Mouse (Mus musculus) frontal cortex, postnatal 25 days (tissue): ENCODE data around the gene Rai14.

Source experiments
- DNase-seq, 2 experiments: peaks; one replicate each; pipeline ENCODE4 v3.0.0; 2022; ENCODE audit warnings: low spot score in 2 of 2

Rai14 gene

DNA sequence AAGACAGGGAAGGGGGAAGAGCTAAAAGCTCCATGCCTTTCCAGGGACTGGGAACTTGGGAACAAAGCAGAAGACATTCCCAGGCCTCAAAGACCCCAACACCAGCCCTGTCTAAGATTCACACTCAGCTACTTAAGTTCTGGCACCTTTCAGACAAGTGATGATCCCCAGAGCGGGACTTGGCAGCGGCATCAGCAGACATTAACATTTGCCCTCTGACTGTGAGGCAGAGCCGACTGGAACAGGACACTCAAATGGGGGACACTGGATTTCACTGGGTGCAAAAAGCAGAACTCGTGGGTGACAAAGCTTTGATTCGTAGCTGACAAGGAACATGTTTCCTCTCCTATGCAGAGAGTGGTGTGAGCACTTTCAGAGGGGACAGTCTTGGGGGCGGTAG lies 98.4 kb downstream of the Rai14 start:
- DNase-seq: no peak

DNA sequence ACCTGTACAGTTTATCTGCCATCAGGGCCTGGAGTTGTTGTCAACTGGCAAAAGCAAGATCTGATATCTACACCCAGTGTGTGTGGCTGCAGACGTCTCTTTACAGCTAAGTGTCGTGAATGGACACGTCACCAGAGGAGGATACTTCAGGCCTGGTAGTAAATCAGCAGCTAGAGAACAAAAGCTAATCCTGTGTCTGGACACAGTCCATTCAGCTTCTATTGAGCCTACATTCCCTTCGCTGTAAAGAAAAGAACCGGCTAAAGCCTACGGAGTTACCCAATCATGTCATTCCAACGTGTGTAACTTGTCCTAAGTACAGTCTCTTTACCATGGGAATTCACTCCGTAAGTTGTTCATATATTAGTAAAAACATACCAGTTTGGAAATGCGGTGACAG lies 103.4 kb downstream of the Rai14 start:
- DNase-seq: no peak

DNA sequence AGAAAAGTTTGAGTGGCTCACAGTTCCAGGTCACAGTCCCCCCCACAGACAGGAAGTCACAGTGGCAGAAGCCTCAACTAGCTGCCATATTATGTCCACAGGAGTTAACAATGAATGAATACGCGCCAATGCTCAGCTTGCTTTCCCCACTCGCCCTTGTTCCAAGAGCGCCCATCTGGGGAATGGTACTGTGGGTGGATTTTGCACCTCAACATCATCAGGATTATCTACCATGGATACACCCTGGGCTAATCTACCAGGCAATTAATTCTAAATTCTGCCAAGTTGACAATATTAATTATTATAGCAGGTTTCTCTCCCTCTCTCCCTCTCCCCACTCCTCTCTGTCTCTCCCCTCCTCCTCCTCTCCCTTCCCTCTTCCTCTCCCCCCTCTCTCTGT lies 105.3 kb downstream of the Rai14 start:
- DNase-seq: no peak

DNA sequence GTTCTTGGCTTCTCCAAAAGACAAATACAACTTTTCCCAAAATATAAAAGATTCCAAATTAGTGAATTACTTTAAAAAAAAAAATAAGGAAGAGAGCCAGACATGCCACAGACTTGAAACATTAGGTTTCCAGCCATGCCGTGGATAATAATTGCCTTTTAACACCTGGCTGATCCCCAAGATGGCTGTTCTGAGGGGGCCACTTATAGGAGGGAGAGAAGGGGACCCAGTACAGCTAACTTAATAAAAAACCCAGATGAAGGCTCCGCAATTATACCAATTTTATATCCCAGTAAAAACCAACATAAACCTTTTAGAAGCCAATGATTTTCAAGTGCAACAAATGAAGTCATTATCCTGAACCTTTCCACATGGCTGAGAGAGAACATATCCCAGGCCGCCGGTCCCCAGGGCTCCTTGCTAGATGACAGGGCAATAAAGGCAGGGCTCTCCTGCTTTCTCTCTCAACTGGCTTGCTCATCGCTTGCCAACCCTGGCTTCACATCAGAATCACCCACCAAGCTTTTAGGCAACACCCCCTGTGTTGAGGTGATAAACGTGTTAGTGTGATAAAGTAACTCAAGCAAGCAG lies 105.8 kb downstream of the Rai14 start:
- no peak for DNase-seq

DNA sequence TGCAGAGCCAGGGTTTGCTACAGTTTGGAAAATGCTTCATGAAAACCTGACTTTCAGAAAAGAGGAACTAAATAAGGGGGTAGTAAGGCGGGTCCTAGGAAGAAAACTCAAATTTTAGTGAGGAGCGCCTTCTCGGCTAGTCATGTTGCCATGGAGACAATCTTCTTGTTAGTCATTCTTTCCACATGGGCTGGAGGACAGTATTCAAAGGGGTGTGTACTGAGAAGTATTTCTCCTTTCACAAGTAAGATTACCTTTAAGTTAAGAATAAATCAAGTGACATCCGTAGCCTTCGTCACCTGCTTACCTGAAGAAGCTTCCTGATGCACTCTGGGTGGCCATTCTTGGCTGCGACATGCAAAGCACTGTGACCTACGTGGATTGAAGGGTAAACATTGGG lies 115.0 kb downstream of the Rai14 start:
- no peak for DNase-seq

DNA sequence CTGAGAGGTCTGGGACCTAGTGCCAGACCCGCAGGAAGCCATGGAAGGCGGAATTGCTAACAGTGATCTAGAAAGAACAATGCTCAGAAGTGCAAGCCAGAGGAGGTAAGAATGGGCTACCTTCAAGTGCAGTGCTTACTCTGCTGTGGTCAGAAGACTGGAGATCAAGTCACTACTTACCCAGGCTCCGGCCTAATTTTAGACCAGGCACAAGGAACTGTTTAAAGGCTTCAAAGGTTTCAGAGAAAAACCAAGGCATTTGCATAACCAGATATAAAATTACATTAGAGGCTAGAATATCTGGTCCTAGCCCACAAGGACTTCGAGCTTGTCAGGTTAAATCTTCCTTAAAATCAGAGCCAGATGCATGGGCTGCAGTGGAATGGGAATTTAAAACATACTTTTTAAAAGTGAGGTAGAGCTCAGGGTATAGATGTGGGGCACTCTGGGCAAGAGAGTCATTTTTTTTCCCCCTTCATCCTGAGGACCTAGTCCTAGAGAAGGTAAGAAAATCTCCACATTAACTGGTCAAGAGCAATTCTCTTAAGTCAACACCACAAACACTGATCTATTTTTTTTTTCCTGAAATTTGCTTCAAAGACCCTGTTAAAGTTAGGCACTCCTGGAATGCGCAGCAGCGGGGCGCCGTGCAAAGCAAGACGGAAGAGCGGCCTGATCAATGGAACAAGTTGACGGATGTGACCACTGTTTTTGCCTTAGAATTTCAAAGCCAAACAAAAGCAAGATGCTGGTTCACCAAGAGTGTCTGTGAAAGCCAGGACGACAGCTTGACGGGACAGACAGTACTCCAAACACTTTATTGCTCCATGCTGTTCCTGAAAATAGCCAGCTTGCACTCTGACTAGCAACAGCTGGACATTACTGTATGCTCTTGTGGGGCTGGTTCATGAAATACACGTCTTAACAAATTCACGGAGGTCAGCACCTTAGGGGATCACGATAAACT lies 115.9 kb downstream of the Rai14 start:
- DNase-seq: no peak

DNA sequence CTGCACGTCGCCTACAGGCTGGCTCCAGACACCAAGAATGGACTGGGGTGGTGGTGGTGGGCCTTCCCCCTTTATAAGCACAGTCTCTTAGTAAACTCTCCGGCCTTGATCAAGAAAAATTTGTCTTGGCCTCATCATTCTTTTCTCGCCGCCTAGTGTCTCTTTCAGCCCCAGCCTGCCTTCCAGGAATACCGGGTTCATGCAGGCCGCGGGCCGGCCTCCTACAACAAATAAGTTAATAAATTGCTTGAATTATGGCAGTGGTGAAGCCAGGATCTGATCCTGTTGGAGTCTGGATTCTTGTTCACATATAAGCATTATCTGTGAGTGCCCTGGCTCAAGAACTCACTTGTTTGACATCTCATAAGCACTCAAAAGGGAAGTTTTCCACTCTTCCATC lies 117.6 kb downstream of the Rai14 start:
- DNase-seq: no peak

DNA sequence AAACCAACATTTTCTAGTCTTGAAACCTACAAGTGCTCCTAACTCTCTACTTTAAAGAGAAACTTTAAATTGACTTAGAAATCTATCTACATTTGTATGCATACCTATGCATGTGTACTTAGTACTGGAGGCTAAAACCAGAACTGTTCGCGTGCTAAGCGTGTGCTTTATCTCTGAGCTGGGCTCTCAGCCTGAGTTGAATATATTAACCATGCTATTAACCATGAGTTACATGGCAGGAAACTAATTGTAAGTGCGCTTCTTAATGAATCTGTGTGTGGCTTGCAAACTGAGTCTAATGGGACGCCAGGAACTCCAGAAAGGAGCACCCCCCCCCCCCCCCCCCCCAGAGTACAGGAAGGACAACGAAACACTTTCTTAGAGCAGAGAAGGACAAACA lies 119.0 kb downstream of the Rai14 start:
- no peak for DNase-seq

DNA sequence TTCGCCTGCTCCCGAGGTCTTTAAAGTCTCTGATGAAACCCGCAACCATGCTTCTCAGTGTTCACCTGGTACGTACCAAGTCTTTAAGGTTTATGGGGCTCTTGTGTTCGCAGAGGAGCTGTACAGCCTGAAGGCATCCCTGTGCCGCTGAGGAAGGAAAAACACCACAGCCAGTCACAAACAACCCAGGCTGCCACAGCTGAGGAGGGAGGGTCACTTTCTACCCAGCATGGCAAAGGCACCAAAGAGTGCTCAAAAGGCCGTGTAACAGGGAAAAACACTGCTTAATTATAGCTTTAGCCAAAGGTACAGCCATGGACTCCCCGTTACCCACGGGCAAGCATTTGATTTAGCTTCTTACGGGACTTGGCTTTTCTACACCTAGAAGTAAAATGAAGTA lies 119.5 kb downstream of the Rai14 start:
- DNase-seq: no peak

DNA sequence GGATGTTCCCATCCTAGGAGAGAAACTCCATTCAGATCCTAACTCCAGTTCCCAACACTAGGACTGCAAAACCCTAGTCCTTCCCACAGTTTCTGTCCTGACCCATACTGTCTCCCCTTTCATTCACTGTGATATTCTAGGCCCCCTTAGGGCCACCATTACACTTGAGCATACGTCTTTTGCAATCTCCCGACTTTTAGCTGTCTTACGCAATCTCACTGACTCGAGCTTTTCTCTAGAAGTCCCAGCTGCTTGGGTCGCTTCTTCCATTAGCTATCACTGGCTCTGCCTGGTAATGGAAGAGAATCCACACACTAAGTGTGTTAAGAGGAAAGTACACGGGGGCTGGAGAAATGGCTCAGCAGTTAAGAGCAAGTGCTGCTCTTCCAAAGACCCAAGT lies 121.3 kb downstream of the Rai14 start:
- no peak for DNase-seq

DNA sequence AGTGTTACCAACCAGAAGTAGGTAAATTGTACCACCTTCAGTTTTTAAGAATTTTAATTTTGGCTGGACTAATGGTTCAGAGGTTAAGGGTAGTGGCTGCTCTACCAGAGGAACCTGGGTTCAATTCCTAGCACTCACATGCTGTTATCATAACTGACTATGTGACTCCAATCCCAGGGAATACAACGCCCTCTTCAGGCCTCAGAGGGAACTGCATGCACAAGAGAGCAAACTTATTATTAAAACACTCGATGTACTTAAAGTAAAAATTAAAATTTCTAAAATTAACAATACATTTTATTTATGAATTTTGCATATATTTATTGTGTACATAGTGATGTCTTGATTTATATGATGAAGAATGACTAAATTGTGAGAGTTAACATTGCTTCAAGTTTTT lies 127.9 kb downstream of the Rai14 start:
- DNase-seq: no peak

DNA sequence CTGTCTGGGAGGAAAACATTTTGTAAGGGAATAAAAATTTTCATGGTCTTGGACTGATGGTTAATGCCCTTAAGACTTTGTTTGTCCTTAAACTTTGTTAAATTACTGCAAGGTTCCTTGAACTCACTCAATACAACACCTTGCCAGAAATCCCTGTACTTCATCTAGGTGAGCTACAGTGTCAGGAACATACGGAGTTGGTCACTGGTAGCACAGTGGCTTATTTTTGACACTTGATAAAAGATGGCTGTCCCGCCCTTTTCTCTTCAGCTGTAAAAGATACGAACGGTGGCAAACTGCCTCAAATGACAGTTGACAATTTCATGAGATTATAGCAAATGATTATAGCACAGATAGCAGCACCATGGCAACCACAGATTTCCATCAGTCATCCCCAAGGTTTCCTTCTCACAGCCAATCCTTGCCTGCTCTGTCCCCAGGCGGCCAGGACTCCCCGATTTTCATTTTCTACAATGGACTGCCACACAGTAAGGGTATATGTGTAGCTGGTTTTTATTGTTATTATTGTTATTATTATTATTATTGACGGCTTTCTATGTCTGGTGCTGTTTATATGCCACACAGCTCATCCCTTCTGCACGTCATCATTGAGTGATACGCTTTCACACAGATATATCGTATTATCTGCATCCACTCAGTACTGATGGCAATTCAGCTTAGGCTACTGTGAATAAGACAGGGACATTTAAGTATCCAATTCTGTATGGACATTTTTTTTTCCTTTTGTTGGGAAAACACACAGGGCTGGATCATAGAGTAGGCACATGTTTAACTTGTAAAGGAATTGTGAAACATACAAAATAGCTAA lies 129.9 kb downstream of the Rai14 start:
- DNase-seq: no peak

DNA sequence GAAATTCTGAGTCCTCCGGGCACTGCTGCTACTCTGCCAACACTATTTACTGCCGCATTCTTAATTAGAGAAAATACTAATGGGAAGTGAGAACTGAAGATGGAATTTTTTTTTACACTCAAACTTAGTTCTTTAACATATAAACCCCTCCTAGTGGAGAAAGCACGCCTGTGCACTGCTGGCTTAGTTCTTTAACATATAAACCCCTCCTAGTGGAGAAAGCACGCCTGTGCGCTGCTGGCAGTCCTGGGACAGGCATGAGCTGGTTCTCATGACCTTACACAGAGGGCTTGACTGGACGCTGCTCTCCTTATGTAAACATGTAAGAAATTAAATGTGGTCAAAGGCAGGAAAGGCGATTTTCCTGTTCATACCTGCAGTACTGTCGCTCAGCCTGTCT lies 131.0 kb downstream of the Rai14 start:
- no peak for DNase-seq

DNA sequence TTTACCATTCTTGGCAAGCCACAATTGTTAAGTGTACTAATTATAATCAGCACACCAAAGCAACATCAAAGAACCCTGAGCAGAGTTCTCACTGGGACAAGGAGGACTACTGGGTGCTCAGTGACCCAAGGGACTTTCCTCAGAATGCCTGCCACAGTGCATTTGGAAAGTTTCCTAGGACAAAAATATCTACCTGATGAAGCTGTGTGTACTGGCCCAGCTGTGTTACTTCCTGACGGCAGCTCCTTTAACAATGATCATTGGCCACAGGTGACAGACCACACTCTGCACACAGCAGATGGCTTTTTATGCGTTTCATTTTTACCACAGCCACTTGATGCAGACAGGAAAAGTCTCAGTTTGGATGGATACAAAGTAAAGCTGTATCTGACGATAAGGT lies 135.3 kb downstream of the Rai14 start:
- DNase-seq: no peak

DNA sequence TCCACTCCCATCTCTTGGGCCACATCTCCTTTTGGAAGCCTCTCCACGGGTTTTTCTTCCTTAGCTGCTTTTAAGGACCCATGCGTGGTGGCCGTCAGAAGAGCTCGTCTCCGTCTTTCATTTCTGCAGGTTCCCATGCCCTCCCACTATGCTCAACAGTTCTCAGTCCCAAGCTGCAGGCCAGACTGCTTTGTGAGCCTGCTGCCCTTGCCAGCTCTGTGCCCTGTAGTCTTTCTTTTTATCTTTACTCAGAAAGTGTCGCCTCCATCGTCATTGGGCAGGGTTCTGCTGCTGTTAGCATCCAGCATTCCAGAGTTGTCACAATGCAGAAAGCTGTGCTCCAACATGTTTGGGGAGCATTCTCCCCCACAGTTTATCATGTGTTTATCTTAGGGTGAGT lies 147.9 kb downstream of the Rai14 start:
- DNase-seq: no peak

DNA sequence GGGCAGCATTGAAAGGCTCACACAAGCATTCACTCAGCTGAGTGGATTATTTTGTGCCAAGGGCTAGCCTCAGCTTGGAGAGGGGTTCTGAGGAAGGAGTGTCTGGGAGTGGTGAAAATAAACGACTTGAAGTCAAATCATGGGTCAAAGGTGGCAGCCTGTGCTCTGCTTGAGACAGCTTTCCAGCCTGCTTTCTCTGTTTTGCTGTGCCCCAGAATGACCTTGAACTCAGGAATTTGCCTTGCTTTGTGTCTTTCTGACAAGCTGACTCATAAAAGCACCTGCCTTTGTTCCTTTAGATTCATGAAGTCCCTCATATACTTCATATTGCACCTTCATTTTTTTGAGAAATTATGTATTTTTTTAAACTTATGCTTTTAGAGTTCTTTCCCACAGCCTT lies 150.2 kb downstream of the Rai14 start:
- DNase-seq: no peak

DNA sequence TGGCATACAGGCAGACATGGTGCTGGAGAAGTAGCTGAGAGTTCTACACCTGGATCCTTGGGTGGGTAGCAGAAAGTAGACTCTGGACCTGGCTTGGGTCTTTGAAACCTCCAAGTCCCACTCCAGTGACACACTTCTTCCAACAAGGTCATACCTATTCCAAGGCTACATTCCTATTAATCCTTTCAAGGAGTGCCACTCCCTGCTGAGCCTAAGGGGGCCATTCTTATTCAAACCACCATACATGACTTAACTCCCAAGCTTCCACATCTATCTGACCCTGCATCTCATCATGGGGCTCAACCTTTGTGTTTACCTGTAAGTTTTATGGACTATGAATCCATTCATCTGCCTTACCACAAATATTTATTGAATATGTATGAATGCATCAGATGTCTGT lies 152.1 kb downstream of the Rai14 start:
- DNase-seq: no peak

DNA sequence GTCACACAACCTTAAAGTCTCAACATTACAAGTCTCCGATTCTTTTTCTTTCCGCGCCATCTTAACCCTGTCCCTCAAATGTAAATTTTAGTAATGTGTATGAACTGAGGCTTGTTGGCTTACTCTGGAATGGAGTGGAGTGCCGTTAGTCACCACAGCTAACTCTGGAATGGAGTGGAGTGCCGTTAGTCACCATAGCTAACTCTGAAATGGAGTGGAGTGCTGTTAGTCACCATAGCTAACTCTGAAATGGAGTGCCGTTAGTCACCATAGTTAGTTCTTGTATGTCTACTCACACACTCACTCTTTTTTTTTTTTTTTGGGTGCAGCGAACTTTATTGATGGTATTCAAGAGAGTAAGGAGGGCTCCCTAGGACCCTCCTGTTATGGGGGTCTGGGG lies 154.4 kb downstream of the Rai14 start:
- no peak for DNase-seq

DNA sequence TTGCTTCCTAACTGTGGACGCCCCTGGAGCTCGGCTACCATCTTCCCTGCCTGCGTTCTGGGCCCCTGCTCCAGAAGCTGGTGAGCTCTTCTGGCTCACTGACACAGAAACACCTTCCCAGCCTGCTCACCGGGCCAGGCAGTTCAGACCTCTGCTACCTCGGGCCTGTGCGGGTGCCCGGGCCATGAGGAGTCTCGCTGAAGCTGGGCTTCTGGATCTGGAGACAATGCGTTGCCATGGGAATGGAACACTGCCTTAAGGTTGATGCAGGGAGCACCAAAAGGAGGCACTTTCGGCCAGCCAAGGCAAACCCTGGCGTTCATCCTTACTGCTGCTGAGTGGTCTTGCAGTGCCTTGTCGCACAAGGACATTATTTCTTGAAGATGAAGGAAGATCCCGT lies 156.0 kb downstream of the Rai14 start, which contains the start of gene Ttc23l:
Gene Ttc23l, minus strand, starts transcription at position 204 of the 400 bp plus-strand sequence.
- no peak for DNase-seq

DNA sequence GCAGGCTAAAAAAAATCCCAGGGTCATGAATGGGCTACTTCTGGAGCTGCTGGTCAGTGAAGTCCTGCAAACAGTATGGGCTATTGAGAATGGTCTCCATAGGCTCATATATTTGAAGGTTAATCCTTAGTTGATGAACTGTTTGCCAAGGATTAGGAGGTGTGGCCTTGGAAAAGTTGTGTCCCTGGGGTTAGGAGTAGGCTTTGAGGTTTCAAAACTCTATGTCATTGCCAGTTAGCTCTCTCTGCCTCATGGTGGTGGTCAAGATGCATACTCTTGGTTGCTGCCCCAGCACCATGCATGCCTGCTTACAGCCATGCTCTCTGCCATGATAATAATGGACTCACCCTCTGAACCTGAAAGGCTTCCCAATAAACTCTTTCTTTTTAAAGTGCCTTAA lies 160.1 kb downstream of the Rai14 start:
- DNase-seq: no peak

DNA sequence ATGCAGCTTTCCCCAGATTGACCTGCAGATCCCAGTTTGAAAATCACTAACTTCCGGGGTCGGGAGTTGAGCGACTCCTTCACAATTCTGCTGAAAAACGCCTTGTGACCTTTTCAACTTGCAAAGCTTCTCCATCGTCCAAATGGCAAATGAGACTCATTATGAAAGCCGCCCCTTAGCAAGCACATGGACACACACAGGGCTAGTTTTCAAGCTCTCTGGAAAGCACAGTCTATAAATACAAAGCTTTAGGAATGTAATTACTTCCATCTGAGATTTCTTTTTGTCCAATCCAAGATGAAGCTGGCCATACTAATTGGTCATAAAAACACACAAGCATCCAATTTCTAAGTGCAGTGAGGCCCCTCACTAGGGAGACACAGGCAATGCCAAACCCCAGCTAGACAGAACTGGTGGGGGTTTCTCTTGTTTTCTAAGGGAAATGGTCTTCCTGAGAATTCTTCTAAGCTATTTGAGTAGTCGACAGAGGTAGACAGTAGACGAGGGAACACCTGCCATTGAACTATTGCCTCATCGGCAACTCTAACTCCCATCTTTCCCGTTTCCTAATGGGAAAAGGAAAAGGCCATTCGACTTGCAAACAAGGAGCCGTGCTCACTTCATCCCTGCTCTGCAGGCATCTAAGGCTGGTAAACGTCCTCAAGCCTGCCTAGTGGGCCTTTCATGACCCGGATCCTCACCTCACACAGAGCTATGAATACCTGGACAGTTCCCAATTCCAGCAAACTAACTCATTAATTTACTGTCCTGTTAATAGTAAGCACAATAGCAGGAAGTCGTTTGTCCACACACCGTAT lies 173.9 kb downstream of the Rai14 start:
- DNase-seq: no peak

DNA sequence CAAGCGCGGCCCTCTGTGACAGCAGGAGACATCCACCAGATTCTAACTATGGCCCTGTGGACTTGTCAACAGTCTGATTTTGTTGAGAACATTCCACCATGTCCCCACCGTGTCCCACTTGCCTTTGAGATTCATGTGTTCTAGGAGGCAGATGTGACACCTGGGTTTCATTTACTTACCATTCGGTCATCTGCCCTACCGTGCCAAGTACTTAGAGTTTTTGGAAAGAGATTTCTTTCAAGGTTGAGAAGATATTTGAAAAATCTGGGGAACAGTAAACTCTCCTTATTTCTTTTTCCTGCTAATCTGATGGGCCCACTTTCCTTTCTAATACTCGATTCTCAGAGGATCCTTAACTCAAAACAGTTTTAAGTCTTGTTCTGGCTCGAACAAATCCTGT lies 178.5 kb downstream of the Rai14 start:
- no peak for DNase-seq
